Mouse (Mus musculus): ENCODE results near the gene Slc1a5.

The Slc1a5 gene

DNA sequence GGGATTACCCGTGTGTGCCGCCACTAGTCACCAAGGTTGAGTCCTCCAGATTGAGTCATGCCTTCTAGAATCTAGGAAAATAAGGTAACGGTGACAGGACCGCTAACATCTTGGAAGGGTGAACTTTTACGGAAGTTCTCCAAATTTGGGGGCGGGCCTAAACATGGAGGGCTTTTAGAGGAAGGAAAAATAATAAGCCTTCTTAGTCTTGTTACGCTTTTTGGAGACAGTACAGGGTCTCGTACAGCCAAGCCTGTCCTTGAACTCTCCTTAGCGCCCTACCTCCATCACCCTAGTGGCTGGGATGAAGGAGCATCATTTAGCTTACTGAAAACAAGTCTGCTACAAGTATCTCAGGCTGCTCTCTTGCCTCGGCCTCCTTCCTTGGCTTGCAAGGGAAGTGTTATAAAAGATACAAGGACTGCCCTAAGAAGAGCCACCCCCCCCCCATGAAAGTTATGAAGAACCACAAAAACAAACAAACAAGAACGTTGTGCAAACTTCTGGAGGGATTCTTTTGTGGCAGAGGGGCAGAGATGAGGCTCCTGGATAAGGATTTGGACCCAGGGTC lies 1.5 kb downstream of the Slc1a5 start:
- DNase-seq (ENCODE audit: low spot score in 2 of 2) = no peak

GRCm38 (mm10) chr7:16783224-16783688 lies 2.1 kb downstream of the Slc1a5 start:
- DNase-seq (ENCODE audit: low spot score in 2 of 2) = no peak

DNA sequence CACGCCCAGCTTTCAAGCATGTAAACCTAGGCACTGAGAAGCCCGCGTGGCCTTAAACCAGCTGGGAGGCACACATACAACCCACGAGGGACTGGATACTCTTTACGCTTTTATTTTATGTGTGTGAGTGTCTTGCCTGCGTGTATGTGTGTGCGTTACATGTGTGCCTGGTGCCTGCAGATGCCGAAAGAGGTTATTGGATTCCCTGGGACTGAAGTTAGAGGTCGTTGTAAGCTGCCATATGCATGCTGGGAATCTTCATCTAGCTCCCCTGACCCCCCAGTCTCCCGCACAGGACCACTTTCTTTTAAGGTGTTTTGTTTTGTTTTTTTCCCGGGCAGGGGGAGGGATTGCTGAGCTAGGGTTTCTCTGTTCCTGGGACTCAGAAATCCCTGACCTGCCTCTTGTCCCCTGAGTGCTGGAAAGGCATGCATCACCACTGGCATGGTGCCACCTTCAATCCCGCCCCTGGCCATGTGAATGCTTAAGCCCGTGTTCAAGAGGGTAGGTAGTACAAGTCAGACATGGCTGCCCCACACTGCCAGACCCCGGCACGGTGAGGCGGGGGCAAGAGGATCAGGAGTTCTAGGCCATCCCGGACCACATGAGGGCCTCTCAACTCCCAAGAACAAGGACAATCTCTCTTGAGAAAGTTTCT lies 2.7 kb downstream of the Slc1a5 start:
- no peak for DNase-seq (ENCODE audit: low spot score in 2 of 2)

DNA sequence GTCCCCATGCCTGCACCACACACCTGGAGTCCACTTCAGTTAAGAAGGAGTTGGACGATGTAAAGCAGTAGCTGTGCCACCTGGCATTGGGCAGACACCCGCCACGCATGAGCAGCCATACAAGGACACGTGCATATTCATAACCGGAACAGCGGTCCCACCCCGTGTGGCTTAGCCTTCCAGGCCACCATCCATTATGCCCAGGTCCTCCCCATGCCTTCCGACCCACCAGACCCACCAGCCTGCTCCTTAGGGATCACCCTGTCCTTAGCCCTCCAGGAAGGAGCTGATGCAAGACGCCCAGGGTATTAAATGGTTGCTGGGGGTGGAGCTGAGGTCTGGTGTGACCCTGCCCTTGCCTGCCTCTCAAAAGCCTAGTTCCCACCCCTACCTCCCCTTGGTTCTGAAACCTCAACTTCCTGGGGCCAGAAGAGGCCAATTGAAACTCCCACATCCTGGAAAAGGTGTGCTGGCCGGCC lies 3.4 kb downstream of the Slc1a5 start:
- DNase-seq (ENCODE audit: low spot score in 2 of 2) = no peak

DNA sequence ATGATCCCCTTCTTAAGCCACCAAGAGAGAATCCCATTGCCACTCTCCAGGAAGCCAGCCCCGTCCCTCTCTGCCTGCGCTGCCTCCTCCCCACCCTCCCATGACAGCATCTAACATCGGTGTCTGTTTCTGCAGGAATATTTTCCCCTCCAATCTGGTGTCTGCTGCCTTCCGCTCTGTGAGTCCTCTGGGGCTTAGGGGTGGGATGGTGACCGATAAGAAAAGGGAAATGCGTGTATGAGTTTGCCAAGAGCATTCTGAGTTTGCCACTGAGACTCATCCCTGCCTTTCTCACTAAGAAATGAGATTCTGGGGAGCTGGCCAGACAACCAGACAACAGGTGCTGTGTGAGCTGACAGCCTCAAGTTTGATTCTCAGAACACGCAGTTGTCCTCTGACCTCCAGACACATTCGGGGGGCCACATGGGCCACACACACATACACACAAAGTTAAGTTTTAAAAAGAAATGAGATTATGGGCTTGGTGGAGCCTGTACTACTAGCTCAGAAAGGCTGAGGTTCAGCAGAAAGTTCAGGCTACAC lies 4.5 kb downstream of the Slc1a5 start:
- DNase-seq (ENCODE audit: low spot score in 2 of 2) = no peak

DNA sequence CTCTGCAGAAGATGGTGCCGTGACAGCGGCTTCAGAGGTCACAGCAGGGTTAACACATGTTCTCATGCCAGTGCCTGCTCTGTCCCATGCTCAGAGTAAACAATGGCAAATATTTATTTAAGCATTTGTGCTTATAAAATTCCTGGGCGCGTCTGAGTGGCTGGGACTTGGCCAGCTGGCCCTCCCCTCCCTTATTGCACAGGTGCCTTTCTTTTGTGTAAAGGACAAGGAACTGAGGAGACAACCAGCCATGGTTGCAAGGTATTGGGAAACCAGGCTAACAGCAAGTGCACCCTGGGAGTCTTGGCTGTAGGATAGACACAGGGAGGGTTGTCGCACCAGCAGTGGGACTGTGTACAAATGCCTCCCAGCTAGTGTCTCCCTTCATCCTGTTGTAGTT lies 11.2 kb downstream of the Slc1a5 start:
- DNase-seq (ENCODE audit: low spot score in 2 of 2) = no peak

DNA sequence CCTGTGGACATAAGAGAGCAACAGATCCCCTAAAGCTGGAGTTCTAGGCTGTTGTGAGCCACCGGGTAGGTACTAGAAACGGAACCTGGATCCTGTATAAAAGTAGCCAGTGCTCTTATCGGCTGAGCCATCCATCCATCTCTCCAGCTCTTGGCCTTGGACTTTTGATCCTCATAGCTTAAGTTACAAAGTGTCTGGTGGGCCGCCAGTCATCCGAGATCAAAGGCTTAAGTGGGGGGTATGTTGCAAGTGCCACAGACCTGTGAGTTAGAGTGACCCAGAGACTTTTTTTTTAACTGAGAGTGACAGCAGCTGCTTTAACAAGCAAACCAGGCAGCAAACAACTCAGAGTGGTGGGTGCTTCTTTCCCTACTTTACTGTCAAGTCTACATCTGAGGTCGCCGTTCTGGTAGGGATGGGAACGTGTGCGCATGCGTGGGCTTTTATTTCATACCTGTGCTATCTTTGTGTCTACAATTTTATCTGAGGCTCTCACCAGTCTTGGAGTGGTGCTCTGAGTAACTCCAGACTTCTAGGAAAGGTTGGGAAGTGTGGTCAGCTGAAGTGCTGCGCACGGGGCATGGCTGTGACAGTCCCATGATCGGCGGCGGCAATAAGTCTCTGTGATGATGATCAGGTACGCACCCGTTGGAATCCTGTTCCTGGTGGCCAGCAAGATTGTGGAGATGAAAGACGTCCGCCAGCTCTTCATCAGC lies 12.0 kb downstream of the Slc1a5 start:
- DNase-seq (ENCODE audit: low spot score in 2 of 2) = no peak

GRCm38 (mm10) chr7:16794886-16795285 lies 13.7 kb downstream of the Slc1a5 start:
- no peak for DNase-seq (ENCODE audit: low spot score in 2 of 2)

DNA sequence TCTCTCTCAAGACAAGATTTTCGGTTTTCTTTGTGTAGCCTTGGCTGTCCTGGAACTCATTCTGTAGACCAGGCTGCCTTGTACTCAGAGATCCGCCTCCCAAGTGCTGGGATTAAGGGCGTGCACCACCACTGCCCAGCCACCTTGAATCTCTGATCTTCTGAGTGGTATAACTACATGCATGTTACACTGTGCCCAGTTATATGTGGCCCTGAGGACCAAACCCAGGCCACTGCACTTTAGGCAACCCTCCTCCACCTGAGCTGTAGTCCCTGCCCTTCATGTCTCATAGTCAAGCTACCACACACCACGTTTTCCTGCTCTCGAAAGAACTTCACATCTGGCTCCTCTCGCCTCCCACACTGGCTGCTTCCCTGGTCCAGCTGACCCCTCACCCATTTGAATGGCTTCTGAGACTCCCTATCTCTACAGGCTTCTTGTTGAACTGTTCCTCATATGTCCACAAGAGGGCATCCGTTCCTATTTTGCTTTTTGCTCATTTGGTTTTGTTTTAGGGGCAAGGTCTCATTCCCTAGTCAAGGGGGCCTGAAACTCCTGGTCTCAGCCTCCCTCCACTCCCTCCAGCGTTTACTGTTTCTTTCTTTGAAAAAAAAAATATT lies 23.4 kb downstream of the Slc1a5 start:
- no peak for DNase-seq (ENCODE audit: low spot score in 2 of 2)

- DNase-seq (ENCODE audit: low spot score in 2 of 2) = no peak
These were observed 26.8 kb downstream of the Slc1a5 start for GRCm38 (mm10) chr7:16807936-16808335.

DNA sequence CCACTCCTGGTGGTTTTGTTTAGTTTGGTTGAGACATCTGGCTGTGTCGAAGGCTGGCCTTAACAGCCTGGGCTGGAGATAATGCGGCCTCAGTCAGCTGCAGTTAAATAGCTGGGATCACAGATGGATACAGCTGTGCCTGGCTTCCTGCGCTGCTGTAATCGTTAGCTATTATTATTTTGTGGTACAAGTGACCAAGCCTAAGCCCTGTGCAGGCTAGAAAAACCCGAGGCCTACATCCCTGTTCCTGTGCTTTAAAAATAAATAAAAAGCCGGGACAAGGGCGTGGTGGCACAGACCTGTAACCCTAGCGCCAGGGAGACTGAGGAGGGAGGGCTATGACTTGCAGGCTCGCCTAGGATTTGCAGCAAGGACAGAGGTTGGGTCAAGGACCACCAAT lies 27.5 kb downstream of the Slc1a5 start:
- DNase-seq (ENCODE audit: low spot score in 2 of 2) = no peak

DNA sequence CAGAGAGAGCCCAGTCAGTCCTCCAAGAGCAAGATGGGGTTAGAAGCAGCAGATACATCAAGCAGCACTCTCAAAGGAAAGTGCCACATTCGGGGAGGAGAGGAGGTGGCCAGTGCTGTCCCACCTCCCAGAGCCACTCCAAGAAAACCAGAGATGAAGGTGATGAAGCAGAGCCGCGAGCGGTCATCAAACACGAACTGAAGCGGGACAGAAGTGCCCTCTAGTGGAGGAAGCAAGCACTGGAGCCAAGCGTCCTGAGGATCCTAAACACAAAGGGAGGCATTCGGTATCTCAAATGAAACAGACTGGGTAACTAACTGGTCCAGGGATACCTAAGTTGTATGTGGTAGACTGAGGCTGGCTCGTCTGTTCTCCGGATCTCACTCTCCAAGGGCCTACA lies 28.6 kb downstream of the Slc1a5 start:
- DNase-seq (ENCODE audit: low spot score in 2 of 2) = peak; percentile 74 to 85

GRCm38 (mm10) chr7:16810399-16810919 lies 29.3 kb downstream of the Slc1a5 start:
- no peak for DNase-seq (ENCODE audit: low spot score in 2 of 2)

GRCm38 (mm10) chr7:16810920-16811648 lies 29.9 kb downstream of the Slc1a5 start:
- DNase-seq (ENCODE audit: low spot score in 2 of 2) = peak; percentile 55 to 61

DNA sequence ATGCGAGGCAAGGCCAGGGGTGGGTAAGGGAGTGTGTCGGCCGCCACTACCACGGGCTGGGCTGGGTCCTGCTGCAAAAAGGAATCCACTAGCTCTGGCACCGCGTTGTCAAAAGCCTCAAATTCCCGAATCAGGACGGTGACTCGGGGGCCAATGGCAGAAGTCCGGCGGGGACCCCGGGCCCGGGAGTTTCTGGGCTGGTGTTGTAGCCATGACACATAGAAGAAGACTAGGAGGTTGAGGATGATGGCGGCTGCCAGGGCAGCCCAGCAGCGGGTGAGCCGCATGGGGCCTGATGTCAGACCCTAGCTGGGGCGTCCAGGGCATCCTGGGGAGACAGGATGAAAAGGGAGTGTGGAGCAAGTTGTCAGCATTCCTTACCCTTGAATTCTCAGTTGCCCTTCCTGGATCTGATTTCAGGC lies 30.5 kb downstream of the Slc1a5 start:
- no peak for DNase-seq (ENCODE audit: low spot score in 2 of 2)

GRCm38 (mm10) chr7:16812505-16812904 lies 31.4 kb downstream of the Slc1a5 start:
- no peak for DNase-seq (ENCODE audit: low spot score in 2 of 2)

DNA sequence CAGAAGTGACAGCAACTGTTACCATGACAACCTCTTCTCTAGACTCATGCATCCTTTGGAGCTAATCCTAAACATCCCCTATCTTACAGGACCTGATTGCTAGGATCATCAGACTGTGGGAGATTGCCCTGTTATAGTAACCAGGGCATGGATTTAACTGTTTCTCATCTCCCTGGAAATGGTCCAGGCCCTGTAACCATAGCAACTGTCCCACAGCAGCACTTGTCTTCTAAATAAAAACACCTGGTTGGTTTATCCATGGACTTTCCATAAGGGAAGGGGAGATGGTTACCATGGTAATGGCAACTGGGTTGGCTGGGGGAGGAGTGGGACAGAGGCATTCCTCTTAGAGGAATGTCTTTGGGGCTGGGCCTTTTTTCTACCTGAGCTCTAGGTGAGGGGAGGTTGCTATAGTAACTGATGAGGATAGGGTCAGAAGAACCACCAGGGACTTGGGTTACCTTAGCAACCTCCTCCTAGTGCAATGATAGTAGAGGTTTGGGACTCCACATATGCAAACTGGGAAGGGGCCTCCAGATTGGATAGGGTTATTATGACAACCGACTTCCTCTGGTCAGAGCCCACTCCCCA lies 34.3 kb downstream of the Slc1a5 start, which contains the start of gene Strn4:
Gene Strn4 (plus strand): TSS at position 539 of the 591 bp plus-strand sequence.
- peak; percentile 46 to 50 for DNase-seq (ENCODE audit: low spot score in 2 of 2)

- DNase-seq (ENCODE audit: low spot score in 2 of 2) = peak; percentile 70 to 74
These were observed 34.9 kb downstream of the Slc1a5 start for GRCm38 (mm10) chr7:16816078-16816474.

DNA sequence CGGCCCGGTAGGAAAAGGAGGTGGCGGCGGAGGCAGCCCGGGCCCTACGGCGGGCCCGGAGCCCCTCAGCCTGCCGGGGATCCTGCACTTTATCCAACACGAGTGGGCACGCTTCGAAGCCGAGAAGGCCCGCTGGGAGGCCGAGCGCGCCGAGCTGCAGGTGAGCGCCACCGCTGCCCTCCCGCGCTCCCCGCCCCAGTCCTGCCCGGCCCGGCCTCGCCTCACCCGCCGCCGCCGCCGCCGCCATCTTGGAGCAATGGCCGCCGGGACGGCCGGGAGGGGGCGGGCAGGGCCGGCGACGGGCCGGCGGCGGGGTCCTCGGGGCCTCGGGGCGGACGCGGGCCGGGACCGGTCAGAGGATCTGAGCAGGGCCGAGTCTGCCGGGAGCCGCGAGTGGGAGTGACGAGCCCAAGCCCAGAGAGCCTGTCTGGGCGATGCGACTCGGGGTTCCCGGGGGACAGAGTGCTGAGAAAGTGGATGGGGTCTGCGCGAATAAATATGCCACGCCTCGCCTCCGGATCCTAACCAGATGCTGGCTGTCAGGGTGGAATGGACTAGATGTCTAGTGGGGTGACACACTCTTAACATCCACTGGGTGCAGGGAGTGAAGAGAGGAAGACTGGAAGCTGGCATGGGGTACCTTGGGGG lies 35.5 kb downstream of the Slc1a5 start, which contains the start of gene Fkrp:
Gene Fkrp (minus strand): TSS at position 258 of the 648 bp plus-strand sequence.
- DNase-seq (ENCODE audit: low spot score in 2 of 2) = no peak

GRCm38 (mm10) chr7:16817693-16818092 lies 36.6 kb downstream of the Slc1a5 start:
- peak; percentile 50 to 62 for DNase-seq (ENCODE audit: low spot score in 2 of 2)

Measured in frontal cortex, postnatal 36 days (tissue).